Mouse (Mus musculus) olfactory bulb, adult 2 months (tissue): ENCODE results near the gene Abl2.

Source experiments
- CTCF ChIP-seq: fragments of 200-500 bp; IDR thresholded peaks from 2 replicates; pipeline ENCODE4 v1.5.1; 2012; ENCODE audit warnings: low read depth, mild to moderate bottlenecking, low read length, moderate library complexity; ENCODE audit not compliant: insufficient read depth
- POLR2A ChIP-seq: fragments of 200-500 bp; IDR thresholded peaks from 2 replicates; pipeline ENCODE4 v1.6.1; 2012; ENCODE audit warnings: mild to moderate bottlenecking, low read depth, low read length, moderate library complexity; ENCODE audit not compliant: insufficient read depth

- TF ChIP-seq POLR2A (no peak), CTCF (no peak)
Measured at GRCm38 (mm10) chr1:156610257-156610656, 51.7 kb downstream of the Abl2 start.
